Mouse (Mus musculus) c-Kit-positive CD71-negative TER-119-negative erythroid progenitor cells, embryonic 14.5 days (primary cell): ENCODE results near the gene Gjd3.

ENCODE experiments used
- DNase-seq: peaks from one replicate; pipeline ENCODE4 v3.0.0-alpha.2; 2013; ENCODE audit warnings: low read depth

The Gjd3 gene

GRCm38 (mm10) chr11:98962421-98963095 lies 20.3 kb downstream of the Gjd3 start:
- DNase-seq, result no peak

- DNase-seq, result no peak
Measured at GRCm38 (mm10) chr11:98961766-98962165, 21.1 kb downstream of the Gjd3 start.

- no peak for DNase-seq
Measured at GRCm38 (mm10) chr11:98961051-98961592, 21.7 kb downstream of the Gjd3 start.

GRCm38 (mm10) chr11:98960313-98960906 lies 22.4 kb downstream of the Gjd3 start:
- no peak for DNase-seq

GRCm38 (mm10) chr11:98959437-98960312 lies 23.1 kb downstream of the Gjd3 start:
- DNase-seq, result peak; percentile 78

GRCm38 (mm10) chr11:98956340-98956739 lies 26.5 kb downstream of the Gjd3 start:
- DNase-seq, result no peak

GRCm38 (mm10) chr11:98955707-98956235 lies 27.0 kb downstream of the Gjd3 start:
- DNase-seq, result no peak

GRCm38 (mm10) chr11:98954801-98955706 lies 27.8 kb downstream of the Gjd3 start:
- no peak for DNase-seq

- DNase-seq, result no peak
Measured at GRCm38 (mm10) chr11:98954373-98954772, 28.4 kb downstream of the Gjd3 start.

GRCm38 (mm10) chr11:98953835-98954320 lies 28.9 kb downstream of the Gjd3 start:
- DNase-seq, result no peak

GRCm38 (mm10) chr11:98953361-98953760 lies 29.5 kb downstream of the Gjd3 start:
- no peak for DNase-seq

GRCm38 (mm10) chr11:98952736-98953135 lies 30.1 kb downstream of the Gjd3 start:
- DNase-seq, result no peak

- no peak for DNase-seq
Measured at GRCm38 (mm10) chr11:98952111-98952510, 30.7 kb downstream of the Gjd3 start.

- DNase-seq, result no peak
Measured at GRCm38 (mm10) chr11:98951026-98951906, 31.6 kb downstream of the Gjd3 start.

GRCm38 (mm10) chr11:98950484-98950883 lies 32.3 kb downstream of the Gjd3 start:
- no peak for DNase-seq

- no peak for DNase-seq
Measured at GRCm38 (mm10) chr11:98949958-98950460, 32.8 kb downstream of the Gjd3 start.

- no peak for DNase-seq
Measured at GRCm38 (mm10) chr11:98949242-98949957, 33.4 kb downstream of the Gjd3 start.

- DNase-seq, result no peak
Measured at GRCm38 (mm10) chr11:98947969-98948569, 34.7 kb downstream of the Gjd3 start.

- no peak for DNase-seq
Measured at GRCm38 (mm10) chr11:98945605-98945977, 37.2 kb downstream of the Gjd3 start.
